Mouse (Mus musculus) yolk sac, embryonic 10.5 days (tissue): ENCODE results near the gene Tbcel.

ENCODE experiments used
- DNase-seq: peaks from one replicate; pipeline ENCODE4 v3.0.0-alpha.2; 2017; ENCODE audit warnings: low spot score

The Tbcel gene

DNA sequence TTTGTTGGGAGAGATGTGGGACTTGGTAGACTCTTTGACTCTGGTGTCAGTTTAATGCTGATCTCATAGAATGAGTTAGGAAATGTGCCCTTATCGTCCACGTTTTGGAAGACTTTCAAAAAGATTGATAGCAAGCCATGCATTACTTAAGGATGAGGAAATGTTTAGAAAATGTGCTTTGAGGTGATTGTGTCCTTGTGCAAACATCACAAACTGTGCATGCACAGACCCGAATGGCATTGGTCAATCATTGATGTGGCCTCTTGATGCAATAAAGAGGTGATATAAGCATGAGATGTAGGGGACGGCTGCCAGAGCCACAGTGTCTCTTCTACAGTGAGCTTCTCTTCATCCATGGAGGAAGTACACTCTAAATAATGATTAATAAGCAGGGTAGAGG is 20.7 kb downstream of the Tbcel start:
- no peak for DNase-seq

DNA sequence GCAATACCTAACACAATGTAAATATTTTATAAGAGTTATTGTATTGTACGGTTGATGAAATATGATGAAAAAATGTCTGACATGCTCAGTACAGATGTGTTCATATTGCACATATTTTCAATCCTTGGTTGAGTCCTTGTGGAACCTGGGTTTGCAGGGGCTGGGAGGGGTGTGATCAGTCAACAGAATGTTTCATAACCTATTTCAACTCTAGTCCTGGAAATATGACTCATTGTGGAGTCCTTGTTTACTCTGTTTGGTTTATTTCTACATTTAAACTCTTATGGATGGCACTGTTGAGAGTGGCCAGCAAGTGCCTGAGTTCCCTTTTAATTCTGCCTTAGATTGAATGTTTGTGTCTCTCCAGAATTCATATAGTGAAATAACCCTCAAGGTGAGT is 22.9 kb downstream of the Tbcel start:
- DNase-seq, result no peak

DNA sequence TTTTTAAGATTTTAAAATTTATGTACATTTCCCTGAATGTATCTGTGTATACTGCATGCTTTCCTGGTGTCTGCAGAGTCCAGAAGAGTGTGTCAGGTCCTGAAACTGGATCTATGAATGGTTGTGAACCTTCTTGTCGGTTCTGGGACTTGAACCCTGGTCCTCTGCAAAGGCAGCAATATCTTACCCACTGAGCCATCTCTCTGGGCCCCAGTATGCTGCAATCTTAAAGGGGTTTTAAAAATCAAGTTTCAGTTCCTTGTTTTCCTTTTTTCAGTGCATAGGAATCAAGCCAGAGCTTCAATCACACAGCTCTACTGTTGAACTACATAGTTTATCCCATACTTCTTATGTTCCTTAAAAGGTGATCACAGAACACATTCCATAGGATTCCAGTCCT is 24.7 kb downstream of the Tbcel start:
- no peak for DNase-seq

DNA sequence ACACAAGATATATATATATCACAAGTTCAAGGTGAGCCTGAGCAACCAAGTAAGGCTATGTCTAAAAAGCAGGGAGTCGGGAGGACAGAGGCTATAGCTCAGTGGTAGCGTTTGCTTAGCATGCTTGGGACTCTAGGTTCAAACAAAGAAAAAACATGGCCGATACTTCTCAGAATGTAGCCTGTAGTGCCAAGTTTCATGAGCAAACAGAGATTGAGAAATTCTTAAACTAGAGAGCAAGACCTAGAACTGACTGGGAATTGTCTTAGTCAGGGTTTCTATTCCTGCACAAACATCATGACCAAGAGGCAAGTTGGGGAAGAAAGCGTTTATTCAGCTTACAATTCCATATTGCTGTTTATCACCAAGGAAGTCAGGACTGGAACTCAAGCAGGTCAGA is 31.4 kb downstream of the Tbcel start:
- no peak for DNase-seq

DNA sequence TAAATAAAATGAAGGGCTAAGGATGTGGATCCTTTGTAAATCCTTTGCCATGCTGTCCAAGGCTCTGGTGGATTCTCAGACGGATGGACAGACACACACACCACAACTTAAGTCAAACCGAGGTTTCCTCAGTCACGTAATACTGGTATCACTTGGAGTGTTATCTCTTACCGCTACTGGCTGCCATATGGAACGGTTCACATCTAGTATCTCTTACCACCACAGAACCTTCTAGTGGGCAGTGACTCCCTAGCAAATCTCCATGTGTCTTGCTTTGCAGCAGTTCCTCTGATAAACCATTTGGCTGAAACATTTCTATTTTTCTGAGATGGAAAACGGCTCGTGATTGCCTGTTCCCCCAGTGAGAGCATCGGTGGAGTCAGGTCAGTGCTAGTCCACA is 33.4 kb downstream of the Tbcel start:
- no peak for DNase-seq

GRCm38 (mm10) chr9:42471921-42472747 is 35.5 kb downstream of the Tbcel start:
- peak; percentile 92 for DNase-seq

GRCm38 (mm10) chr9:42471214-42471613 is 36.4 kb downstream of the Tbcel start:
- no peak for DNase-seq

- no peak for DNase-seq
These were observed 38.3 kb downstream of the Tbcel start for GRCm38 (mm10) chr9:42469323-42469722.

DNA sequence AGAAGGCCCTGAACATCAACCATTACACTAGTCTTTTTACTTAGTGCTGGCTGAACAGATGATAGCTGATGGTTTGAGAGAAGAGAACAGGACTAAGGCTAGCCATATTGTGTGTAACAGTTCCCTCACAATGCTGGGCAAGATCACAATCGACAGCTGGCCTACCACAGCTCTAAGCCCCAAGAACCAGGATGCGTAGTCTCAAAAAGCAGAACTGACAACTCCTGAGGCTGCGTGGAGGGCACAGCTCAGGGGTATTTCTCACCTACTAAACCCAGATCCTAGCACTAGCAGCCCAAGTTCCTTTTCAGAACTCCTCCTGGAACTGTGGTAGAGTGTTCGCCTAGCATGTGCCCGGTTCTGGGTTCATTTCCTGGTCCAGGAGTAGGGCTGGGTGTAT is 39.2 kb downstream of the Tbcel start:
- DNase-seq, result no peak

DNA sequence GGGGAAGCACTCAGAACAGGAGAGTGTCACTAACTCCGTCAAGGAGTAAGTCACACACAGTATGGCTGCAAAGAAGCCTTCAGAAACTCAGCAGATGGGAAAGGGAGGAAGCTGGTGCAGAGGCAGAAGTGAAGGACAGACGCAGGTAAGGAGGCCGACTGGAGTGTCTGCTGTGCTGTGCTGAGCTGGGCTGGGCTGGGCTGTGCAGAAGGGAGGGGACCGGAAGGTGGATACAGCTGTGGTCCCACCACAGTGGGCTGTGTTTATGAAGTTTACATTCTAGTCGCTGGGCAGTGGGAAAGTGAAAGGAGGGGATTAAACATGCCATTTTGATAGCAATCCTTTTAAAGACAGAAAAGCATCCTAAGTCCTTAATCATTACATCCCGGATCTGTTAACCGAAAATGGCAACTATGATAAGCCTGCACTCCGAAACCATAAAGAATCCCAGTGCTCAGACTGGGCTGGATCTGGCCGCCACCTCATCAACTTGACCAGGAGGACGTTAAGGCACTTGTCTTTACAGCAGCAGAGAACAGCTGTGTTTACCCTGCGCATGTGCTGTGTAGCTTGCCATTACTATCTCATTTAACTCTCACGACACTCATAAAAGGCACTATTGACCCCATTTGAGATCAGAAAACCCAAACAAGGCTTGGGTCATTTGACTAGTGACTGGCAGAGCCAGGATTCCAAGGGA is 40.3 kb downstream of the Tbcel start:
- DNase-seq, result no peak

GRCm38 (mm10) chr9:42465661-42466091 is 41.9 kb downstream of the Tbcel start:
- DNase-seq, result no peak

- DNase-seq, result no peak
These were observed 43.4 kb downstream of the Tbcel start for GRCm38 (mm10) chr9:42464181-42464580.

GRCm38 (mm10) chr9:42463220-42463989 is 44.2 kb downstream of the Tbcel start:
- peak; percentile 59 for DNase-seq

DNA sequence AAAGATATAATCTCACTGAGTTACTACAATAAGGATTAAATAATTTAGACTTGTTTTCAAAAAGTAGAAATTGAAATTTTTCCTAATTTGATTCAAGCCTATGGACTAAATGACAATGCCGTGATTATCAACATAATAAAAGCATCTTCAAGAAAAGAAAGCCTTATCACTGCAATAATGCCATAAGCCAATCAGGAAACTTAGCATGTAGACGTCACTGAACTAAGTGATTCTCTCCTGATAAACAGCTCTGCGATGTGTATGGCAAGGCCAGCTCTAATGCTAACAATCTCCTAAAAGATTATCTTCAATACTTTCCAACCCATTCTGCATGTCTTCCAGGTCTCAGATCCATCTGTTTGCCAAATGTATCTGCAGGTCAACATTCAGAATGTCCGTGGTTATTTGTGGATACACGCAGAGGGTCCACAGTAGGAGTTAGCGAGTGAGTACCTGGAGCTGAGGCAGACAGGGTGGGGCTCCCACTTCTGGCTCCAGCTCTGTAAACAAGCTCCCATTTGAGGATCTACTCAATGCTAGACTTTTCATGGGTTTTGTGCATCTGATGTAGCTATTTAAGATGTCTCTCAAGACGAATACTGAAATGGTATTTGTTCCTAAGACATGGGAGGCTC is 44.9 kb downstream of the Tbcel start:
- no peak for DNase-seq

DNA sequence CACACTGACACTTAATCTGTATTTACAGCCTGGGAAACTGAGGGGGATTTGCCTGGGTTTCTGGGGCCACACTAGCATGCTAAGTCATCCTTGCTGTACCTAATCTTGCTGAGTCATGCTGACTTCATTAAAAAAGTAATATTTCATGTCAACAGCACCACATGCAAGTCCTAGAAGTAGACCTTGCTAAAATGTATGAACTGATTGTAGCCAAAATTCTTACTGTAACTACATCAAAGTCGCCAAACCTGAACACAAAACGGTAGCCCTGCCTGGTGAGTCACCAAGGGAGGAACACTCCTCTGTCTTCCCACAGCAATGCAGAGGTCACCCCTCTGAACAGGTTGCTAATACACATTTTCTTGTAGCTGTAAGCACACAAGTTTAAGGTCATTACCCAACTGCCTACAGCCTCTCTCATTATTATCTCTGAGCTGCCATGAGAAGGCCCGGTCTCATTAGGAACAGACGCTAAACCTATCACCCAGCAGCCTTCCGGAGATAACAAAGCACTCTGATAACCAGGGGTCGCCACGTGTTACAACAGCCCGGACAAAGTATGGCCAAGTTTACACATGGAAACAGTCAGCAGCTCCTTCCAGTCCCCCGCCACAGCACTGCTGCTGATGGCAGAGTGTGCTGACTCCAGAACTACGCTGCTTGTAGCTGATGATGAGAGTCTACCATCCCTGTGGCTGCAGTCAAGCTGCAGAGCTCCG is 46.1 kb downstream of the Tbcel start:
- DNase-seq, result peak; percentile 72

GRCm38 (mm10) chr9:42460353-42460752 is 47.3 kb downstream of the Tbcel start:
- no peak for DNase-seq

- DNase-seq, result no peak
These were observed 47.9 kb downstream of the Tbcel start for GRCm38 (mm10) chr9:42459736-42460135.

DNA sequence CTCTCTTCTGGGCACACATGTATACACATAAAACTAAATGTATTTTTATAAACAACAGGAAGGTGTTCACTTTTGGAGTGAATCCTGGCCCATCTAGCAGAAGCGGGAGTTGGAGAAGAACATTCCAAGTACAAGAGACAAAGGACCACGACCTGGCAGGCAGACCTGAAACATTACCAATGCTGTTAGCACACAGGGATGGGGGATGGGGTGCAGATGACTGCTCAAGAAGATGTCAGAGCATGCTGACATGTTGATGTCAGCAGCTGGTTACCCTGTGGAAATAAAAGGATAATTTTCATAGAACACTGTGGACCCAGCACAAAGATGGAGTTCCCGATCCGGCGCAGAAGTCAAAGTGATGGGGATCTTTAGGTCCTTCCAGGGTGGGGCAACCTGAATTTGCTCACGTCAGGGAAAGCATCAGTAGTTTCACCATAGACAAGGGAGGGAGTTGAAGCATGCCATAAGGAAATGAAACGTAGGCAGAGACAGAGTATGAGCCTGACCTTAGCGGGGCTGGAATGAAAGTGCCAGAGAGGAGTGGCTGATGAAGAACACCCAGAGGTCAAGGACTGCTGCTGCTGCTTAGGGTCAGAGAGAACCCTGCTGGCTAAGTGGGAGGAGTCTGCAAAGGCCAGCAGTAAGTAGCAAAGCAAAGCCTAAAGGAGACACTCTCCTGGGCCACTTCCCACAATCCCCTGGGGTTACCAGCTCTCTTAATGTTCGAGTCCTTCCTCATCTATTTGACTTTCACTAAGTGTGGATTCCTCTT is 48.7 kb downstream of the Tbcel start:
- peak; percentile 28 for DNase-seq

GRCm38 (mm10) chr9:42457501-42457900 is 50.1 kb downstream of the Tbcel start:
- peak; percentile 62 for DNase-seq

DNA sequence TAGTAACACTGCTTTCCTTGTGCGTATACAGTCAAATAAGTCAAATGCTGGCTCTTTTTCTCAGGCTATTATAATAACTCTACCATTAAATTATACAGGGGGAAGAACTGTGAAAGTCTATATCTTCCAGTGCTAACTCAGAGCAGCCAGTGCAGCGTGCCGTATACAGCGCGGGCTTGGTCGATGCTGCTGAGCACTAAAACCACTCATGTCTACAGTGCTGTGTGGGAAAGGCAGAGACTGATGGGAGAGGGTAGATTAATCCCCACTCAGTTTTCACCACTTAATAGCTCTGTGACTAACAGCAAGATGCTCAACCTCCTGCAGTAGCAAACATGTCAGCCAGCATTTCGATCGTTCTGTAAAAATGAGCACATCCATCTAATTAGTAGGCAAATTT is 53.2 kb downstream of the Tbcel start:
- no peak for DNase-seq

DNA sequence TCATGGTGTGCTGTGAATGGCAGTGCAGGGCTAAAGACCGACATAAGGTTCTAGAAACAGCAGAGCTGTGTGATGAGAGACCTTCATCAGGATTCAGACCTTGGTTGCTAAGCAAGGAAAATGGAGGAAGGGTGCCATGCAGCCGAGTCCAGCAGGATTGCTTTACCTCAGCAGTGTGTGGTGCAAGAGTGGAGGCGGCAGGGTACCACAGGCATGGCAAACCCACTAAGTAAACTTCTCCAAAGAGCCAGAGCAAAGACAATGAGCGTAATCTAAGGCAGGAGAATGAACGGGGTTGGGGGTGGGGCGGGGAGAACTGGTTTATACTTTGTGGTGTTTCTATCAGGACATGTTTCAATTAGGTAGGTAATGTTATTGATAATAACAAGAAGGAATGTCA is 58.6 kb downstream of the Tbcel start:
- DNase-seq, result no peak
